Mouse (Mus musculus) cortical plate, adult 2 months (tissue): ENCODE results near the gene Rnf149.

Experiments
- CTCF ChIP-seq: fragments of 200-500 bp; IDR thresholded peaks from 2 replicates; pipeline ENCODE4 v1.5.1; 2011; ENCODE audit warnings: mild to moderate bottlenecking, control low read depth, low read length; ENCODE audit not compliant: insufficient read depth; ENCODE audit errors: extremely low read depth
- POLR2A ChIP-seq: fragments of 200-500 bp; IDR thresholded peaks from 2 replicates; pipeline ENCODE4 v1.6.1; 2011; ENCODE audit warnings: mild to moderate bottlenecking, low read length, control low read depth; ENCODE audit not compliant: insufficient read depth; ENCODE audit errors: extremely low read depth

- TF ChIP-seq CTCF (no peak), POLR2A (no peak)
Measured at GRCm38 (mm10) chr1:39578446-39578845, 1.2 kb upstream of the Rnf149 start.
